Mouse (Mus musculus) heart, embryonic 14.5 days (tissue): ENCODE measurements around the gene Iffo1. TPM values are rescaled to one million over a fixed set of nuclear protein-coding genes. Genes with fewer than 3 reads are reported as not detected.
A peak's percentile ranks its signal among the peaks of the same experiment; 100 is the strongest.

Source experiments
- ATAC-seq: fragments of 200-750 bp; cut with Nextera tagmentation; 2 replicates; pipeline ENCODE4 v1.8.0; 2017; ENCODE audit warnings: low read depth, moderate TSS enrichment; ENCODE audit not compliant: insufficient number of reproducible peaks, insufficient read depth, low FRiP score
- H3K27ac ChIP-seq, 2 experiments: fragments of 200-500 bp in 1 of 2; fragments of 300-500 bp in 1 of 2; sonication (generic) in 1 of 2; replicated peaks in 1 of 2; 2 replicates each; pipeline ENCODE4 v1.5.1; 2012 to 2014; ENCODE audit warnings: low read depth in 2 of 2, low read length in 2 of 2, control low read depth in 1 of 2, mild to moderate bottlenecking in 1 of 2, mixed read lengths in 1 of 2; ENCODE audit not compliant: control insufficient read depth in 1 of 2, insufficient read depth in 1 of 2
- H3K27me3 ChIP-seq: fragments of 300-500 bp; sonication (generic); 2 replicates; pipeline ENCODE4 v1.6.1; 2014; ENCODE audit warnings: mild to moderate bottlenecking, low read length, control low read depth; ENCODE audit not compliant: control insufficient read depth, insufficient read depth
- H3K36me3 ChIP-seq: fragments of 300-500 bp; sonication (generic); 2 replicates; pipeline ENCODE4 v1.6.1; 2014; ENCODE audit warnings: mild to moderate bottlenecking, control low read depth, low read length, mixed read lengths; ENCODE audit not compliant: control insufficient read depth, insufficient read depth
- H3K4me1 ChIP-seq, 2 experiments: fragments of 200-500 bp in 1 of 2; fragments of 300-500 bp in 1 of 2; sonication (generic) in 1 of 2; 2 replicates each; pipeline ENCODE4 v1.6.1; 2012 to 2014; ENCODE audit warnings: low read length in 2 of 2, control low read depth in 1 of 2, mixed read lengths in 1 of 2; ENCODE audit not compliant: control insufficient read depth in 2 of 2, insufficient read depth in 2 of 2
- H3K4me2 ChIP-seq: fragments of 300-500 bp; sonication (generic); 2 replicates; pipeline ENCODE4 v1.6.1; 2014; ENCODE audit warnings: mild to moderate bottlenecking, low read length
- H3K4me3 ChIP-seq, 2 experiments: fragments of 200-500 bp in 1 of 2; fragments of 300-500 bp in 1 of 2; sonication (generic) in 1 of 2; 2 replicates each; pipeline ENCODE4 v1.5.1; 2012 to 2014; ENCODE audit warnings: low read length in 2 of 2, mild to moderate bottlenecking in 2 of 2, control low read depth in 1 of 2, low read depth in 1 of 2, moderate library complexity in 1 of 2; ENCODE audit not compliant: control insufficient read depth in 1 of 2, insufficient read depth in 1 of 2
- H3K9ac ChIP-seq: fragments of 300-500 bp; sonication (generic); 2 replicates; pipeline ENCODE4 v1.6.1; 2014; ENCODE audit warnings: mild to moderate bottlenecking, low read length
- H3K9me3 ChIP-seq: fragments of 300-500 bp; sonication (generic); 2 replicates; pipeline ENCODE4 v1.6.1; 2016; ENCODE audit warnings: low read length, control low read depth; ENCODE audit not compliant: control insufficient read depth
- WGBS: fragments of 180-500 bp; shearing (Covaris S2); extraction: QIAGEN DNeasy Blood & Tissue Kit; methylation state at CpG from one replicate; pipeline ENCODE4 v1.1.7; 2014; 5-methylcytosine and 5-hydroxymethylcytosine counted together
- polyA plus RNA-seq: library from polyadenylated mRNA; unstranded; fragments of >200 nt; fragmentation: Nextera tagmentation; extraction: Ambion mirVana; gene quantifications from 2 replicates; pipeline ENCODE4 v1.2.1, GENCODE M21; 2014

Gene Iffo1
- polyA plus RNA-seq, 1 experiment from 2014 or later = 9.7 TPM

DNA sequence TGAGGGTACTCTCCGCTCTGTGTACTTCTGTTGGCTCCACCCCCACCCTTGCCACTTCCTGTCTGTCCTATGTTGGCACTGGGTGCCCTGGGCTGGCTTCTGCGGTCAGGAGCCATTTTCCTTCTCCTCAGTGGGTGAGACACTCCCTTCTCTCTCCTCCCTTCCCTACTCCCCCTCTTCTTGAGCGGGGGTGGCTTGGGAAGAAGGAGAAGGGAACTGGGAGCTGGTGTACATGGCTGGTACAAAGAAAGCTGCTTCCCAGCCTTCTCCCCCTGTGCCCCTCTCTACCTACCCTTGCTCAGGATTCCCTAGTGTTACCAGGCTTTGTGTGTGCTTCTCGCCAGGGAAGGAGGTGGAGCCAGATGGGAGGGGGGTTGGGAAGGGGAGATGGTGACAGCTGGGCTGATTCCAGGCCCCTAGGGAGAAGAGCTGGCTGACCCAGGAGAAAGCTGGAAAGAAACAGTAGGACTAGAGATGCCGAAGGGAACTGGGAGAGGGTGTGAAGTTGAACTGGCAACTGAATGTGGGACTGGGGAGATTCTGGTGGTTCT lies 45.5 kb upstream of the Iffo1 start:
- H3K27me3 ChIP-seq = no peaks in the 10 kb centered on the region
- H3K4me3 ChIP-seq = peak overlapping the region; percentile 21 to 99; a peak in 3 of 4 replicates
- H3K36me3 ChIP-seq = peaks cover 66% of the 10 kb centered on the region
- ATAC-seq = no peak
- WGBS = 39% methylated on average over 5 of the region's 5 CpGs
- peak overlapping the region; percentile 80 for H3K4me2 ChIP-seq
- H3K9ac ChIP-seq = peak overlapping the region; percentile 97
- peaks cover 21 to 33% of the 10 kb centered on the region in 2 experiments for H3K4me1 ChIP-seq
- H3K27ac ChIP-seq = peak overlapping the region; percentile 53 to 66
- no peaks in the 10 kb centered on the region for H3K9me3 ChIP-seq

DNA sequence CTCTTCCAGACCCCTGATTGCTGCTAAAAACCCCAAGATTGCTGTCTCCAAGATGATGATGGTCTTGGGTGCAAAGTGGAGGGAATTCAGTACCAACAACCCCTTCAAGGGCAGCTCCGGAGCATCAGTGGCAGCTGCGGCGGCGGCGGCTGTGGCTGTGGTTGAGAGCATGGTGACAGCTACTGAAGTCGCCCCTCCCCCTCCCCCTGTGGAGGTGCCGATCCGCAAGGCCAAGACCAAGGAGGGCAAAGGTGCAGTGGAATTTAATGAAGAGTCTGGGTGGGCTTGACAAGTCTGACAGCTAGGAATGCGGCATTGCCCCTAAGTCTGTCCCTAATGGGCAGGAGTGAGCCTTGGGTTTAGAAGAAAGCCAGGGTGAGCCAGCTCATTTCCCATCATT lies 43.6 kb upstream of the Iffo1 start:
- H3K9me3 ChIP-seq = no peaks in the 10 kb centered on the region
- H3K27me3 ChIP-seq = no peaks in the 10 kb centered on the region
- H3K27ac ChIP-seq = no peak overlapping the region
- no peak overlapping the region for H3K4me3 ChIP-seq
- ATAC-seq = no peak
- no peak overlapping the region for H3K9ac ChIP-seq
- H3K4me1 ChIP-seq = peaks cover 19 to 33% of the 10 kb centered on the region in 2 experiments
- H3K36me3 ChIP-seq = peaks cover 85% of the 10 kb centered on the region
- H3K4me2 ChIP-seq = no peak overlapping the region
- 68% methylated on average over 9 of the region's 9 CpGs for WGBS

DNA sequence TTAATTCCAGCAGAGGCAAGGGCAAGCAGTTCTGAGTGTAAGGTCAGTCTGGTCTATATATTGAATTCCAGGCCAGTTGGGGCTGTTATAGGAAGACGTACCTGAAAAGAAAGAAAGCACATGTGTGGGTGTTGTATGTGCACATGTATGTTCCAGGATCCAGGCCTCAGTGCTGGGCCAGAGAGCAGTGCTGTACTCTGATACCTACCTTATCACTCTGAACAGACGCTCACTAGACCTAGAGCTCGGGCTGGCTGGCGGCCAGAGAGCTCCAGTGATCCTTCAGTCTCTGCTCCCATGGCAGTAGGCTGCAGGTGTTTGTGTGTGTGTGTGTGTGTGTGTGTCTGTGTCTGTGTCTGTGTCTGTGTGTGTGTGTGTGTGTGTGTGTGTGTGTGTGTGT lies 40.8 kb upstream of the Iffo1 start:
- no peak; the same call in 1 of the 2 replicates for ATAC-seq
- H3K4me1 ChIP-seq = peaks cover 6 to 14% of the 10 kb centered on the region in 2 experiments
- no peak overlapping the region for H3K9ac ChIP-seq
- no peak overlapping the region for H3K4me3 ChIP-seq
- H3K27ac ChIP-seq = no peak overlapping the region
- H3K4me2 ChIP-seq = no peak overlapping the region
- no peaks in the 10 kb centered on the region for H3K9me3 ChIP-seq
- no peaks in the 10 kb centered on the region for H3K27me3 ChIP-seq
- 35% methylated on average over 4 of the region's 4 CpGs for WGBS
- H3K36me3 ChIP-seq = peaks cover 100% of the 10 kb centered on the region

GRCm38 (mm10) chr6:125107705-125108104 lies 37.3 kb upstream of the Iffo1 start:
- 93% methylated on average over 2 of the region's 2 CpGs for WGBS
- no peak overlapping the region for H3K4me3 ChIP-seq
- ATAC-seq = no peak

DNA sequence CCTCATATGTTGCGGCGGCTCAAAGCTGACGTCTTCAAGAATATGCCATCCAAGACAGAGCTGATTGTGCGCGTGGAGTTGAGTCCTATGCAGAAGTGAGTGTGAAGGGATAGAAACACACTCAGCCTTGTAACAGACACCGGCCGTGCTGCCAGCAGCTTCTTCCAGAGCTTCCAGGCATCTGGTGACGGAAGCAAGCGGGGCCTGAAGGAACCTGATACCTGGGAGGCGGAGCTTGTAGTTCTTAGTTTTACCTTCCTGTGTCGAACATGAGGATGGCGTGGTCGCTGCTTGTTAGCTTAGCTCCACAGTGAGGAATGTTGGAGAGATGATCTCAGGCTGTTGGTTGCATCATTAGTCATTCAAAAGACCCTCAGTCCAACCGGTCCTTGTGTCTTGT lies 35.7 kb upstream of the Iffo1 start:
- Histone ChIP-seq H3K9me3 (no peaks in the 10 kb centered on the region), H3K4me3 (no peak overlapping the region), H3K27ac (no peak overlapping the region), H3K36me3 (peaks cover 100% of the 10 kb centered on the region), H3K9ac (no peak overlapping the region), H3K4me2 (no peak overlapping the region), H3K27me3 (no peaks in the 10 kb centered on the region), H3K4me1 (no peaks in the 10 kb centered on the region)
- 85% methylated on average over 14 of the region's 14 CpGs for WGBS
- ATAC-seq = no peak

More at GRCm38 (mm10) chr6:125107705-125108104, 37.3 kb upstream of the Iffo1 start:
- Histone ChIP-seq H3K36me3 (peaks cover 100% of the 10 kb centered on the region), H3K9me3 (no peaks in the 10 kb centered on the region), H3K27me3 (no peaks in the 10 kb centered on the region), H3K4me1 (0 out of 4 replicates have a peak, but pooled peaks cover 0 to 3% of the 10 kb centered on the region in 2 experiments), H3K27ac (no peak overlapping the region), H3K4me2 (no peak overlapping the region), H3K9ac (no peak overlapping the region)

GRCm38 (mm10) chr6:125110927-125111326 lies 34.1 kb upstream of the Iffo1 start:
- Histone ChIP-seq H3K4me2 (no peak overlapping the region), H3K27ac (no peak overlapping the region), H3K27me3 (no peaks in the 10 kb centered on the region), H3K4me3 (no peak overlapping the region), H3K9me3 (no peaks in the 10 kb centered on the region), H3K36me3 (peaks cover 99% of the 10 kb centered on the region), H3K4me1 (no peaks in the 10 kb centered on the region), H3K9ac (no peak overlapping the region)
- no peak for ATAC-seq
- WGBS = 93% methylated on average over 7 of the region's 7 CpGs

DNA sequence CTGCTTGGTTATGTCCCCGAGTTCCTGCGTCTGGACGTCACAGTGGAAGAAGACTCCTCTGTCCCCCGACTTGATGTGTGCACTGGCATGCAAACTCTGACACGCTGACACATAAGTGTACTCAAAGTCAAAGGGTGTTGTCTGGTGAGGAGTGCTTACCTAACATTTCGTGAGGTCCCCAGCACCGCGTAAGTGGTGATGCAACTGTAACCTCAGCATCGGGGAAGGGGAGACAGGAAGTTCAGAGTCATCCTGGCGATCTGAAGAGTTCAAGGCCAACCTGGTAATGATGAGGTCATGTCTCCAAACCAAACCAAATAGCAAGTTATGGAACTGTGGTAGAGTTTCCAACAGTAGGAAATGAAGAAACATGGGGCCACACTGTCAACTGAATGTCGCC lies 32.5 kb upstream of the Iffo1 start:
- Histone ChIP-seq H3K9ac (no peak overlapping the region), H3K4me1 (no peaks in the 10 kb centered on the region), H3K27ac (no peak overlapping the region), H3K36me3 (peaks cover 99% of the 10 kb centered on the region), H3K9me3 (no peaks in the 10 kb centered on the region), H3K4me2 (no peak overlapping the region), H3K4me3 (no peak overlapping the region), H3K27me3 (no peaks in the 10 kb centered on the region)
- ATAC-seq = no peak
- 89% methylated on average over 11 of the region's 11 CpGs for WGBS

- Histone ChIP-seq H3K27me3 (no peaks in the 10 kb centered on the region), H3K4me3 (no peak overlapping the region), H3K27ac (no peak overlapping the region), H3K9ac (no peak overlapping the region), H3K4me2 (no peak overlapping the region), H3K36me3 (peaks cover 99% of the 10 kb centered on the region), H3K4me1 (no peaks in the 10 kb centered on the region), H3K9me3 (no peaks in the 10 kb centered on the region)
- WGBS = 90% methylated on average over 8 of the region's 8 CpGs
- no peak for ATAC-seq
Measured at GRCm38 (mm10) chr6:125119387-125119786, 25.7 kb upstream of the Iffo1 start.
